Mouse (Mus musculus): Measurements from ENCODE around the gene Otulinl.
"Not testable (repeated sequence)": the region's sequence is repeated elsewhere in the genome, so short reads cannot be mapped to it uniquely, and the experiment has no call there.

Otulinl gene

GRCm38 (mm10) chr15:27681419-27682187 is at the start of gene Otulinl:
Gene Otulinl (minus strand): TSS chr15:27681579.
- DNase-seq (ENCODE audit: low spot score) = peak; percentile 84

- DNase-seq (ENCODE audit: low spot score) = no peak
Observed at GRCm38 (mm10) chr15:27726228-27726627, 44.8 kb upstream of the Otulinl start.

- no peak for DNase-seq (ENCODE audit: low spot score)
Observed at GRCm38 (mm10) chr15:27724796-27725680, 43.7 kb upstream of the Otulinl start.

- no peak for DNase-seq (ENCODE audit: low spot score)
Observed at GRCm38 (mm10) chr15:27724298-27724697, 42.9 kb upstream of the Otulinl start.

GRCm38 (mm10) chr15:27723746-27724145 is 42.4 kb upstream of the Otulinl start:
- no peak for DNase-seq (ENCODE audit: low spot score)

- DNase-seq (ENCODE audit: low spot score) = not testable (repeated sequence)
Observed at GRCm38 (mm10) chr15:27720297-27720696, 38.9 kb upstream of the Otulinl start.

GRCm38 (mm10) chr15:27718668-27719067 is 37.3 kb upstream of the Otulinl start:
- DNase-seq (ENCODE audit: low spot score) = no peak

GRCm38 (mm10) chr15:27715331-27715730 is 34.0 kb upstream of the Otulinl start:
- DNase-seq (ENCODE audit: low spot score) = no peak

- no peak for DNase-seq (ENCODE audit: low spot score)
Observed at GRCm38 (mm10) chr15:27710698-27711097, 29.3 kb upstream of the Otulinl start.

- DNase-seq (ENCODE audit: low spot score) = no peak
Observed at GRCm38 (mm10) chr15:27708968-27709612, 27.7 kb upstream of the Otulinl start.

- no peak for DNase-seq (ENCODE audit: low spot score)
Observed at GRCm38 (mm10) chr15:27708499-27708898, 27.1 kb upstream of the Otulinl start.

GRCm38 (mm10) chr15:27702972-27703313 is 21.6 kb upstream of the Otulinl start:
- no peak for DNase-seq (ENCODE audit: low spot score)

- no peak for DNase-seq (ENCODE audit: low spot score)
Observed at GRCm38 (mm10) chr15:27702031-27702971, 20.9 kb upstream of the Otulinl start.

- no peak for DNase-seq (ENCODE audit: low spot score)
Observed at GRCm38 (mm10) chr15:27697632-27698031, 16.3 kb upstream of the Otulinl start.

- DNase-seq (ENCODE audit: low spot score) = no peak
Observed at GRCm38 (mm10) chr15:27693235-27693634, 11.9 kb upstream of the Otulinl start.

GRCm38 (mm10) chr15:27692161-27692560 is 10.8 kb upstream of the Otulinl start:
- no peak for DNase-seq (ENCODE audit: low spot score)

- no peak for DNase-seq (ENCODE audit: low spot score)
Observed at GRCm38 (mm10) chr15:27691213-27691612, 9.8 kb upstream of the Otulinl start.

GRCm38 (mm10) chr15:27688041-27688651 is 6.8 kb upstream of the Otulinl start:
- no peak for DNase-seq (ENCODE audit: low spot score)

- no peak for DNase-seq (ENCODE audit: low spot score)
Observed at GRCm38 (mm10) chr15:27684813-27685212, 3.4 kb upstream of the Otulinl start.

- no peak for DNase-seq (ENCODE audit: low spot score)
Observed at GRCm38 (mm10) chr15:27683206-27683605, 1.8 kb upstream of the Otulinl start.

GRCm38 (mm10) chr15:27682619-27683018 is 1.2 kb upstream of the Otulinl start:
- no peak for DNase-seq (ENCODE audit: low spot score)

All from spleen, adult 12 weeks (tissue).